Mouse (Mus musculus): ENCODE data around the gene Dynlt1b. TPM values are rescaled to one million over a fixed set of nuclear protein-coding genes. Genes with fewer than 3 reads are reported as not detected.
"Not testable (repeated sequence)": the region's sequence is repeated elsewhere in the genome, so short reads cannot be mapped to it uniquely, and the experiment has no call there.

Gene Dynlt1b
- 100 to 1,000 TPM; 170 to 195 TPM for polyA plus RNA-seq (2017; shearing (Covaris generic))

DNA sequence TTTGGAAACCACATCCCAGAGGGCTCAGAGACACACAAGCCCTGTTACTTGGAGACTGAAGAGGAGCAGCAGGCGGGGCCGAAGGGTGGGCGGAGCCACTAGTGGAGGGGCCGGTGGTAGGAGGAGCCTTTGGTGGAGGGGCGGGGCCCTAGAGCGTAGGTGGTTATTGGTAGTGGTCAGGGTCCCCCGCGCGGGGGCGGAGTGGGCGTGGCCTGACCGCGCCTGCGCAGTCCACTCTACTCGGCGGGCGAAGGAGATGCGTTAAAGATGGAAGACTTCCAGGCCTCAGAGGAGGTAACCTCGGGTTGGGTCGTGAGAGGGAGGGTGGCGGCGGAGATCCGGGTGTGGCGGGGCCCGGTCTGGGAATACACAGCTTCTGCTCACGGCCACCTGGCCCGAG is at the start of gene Dynlt1b:
Gene Dynlt1b (plus strand): TSS at position 168 of the 400 bp plus-strand sequence.
- ATAC-seq, result peak; percentile 93

DNA sequence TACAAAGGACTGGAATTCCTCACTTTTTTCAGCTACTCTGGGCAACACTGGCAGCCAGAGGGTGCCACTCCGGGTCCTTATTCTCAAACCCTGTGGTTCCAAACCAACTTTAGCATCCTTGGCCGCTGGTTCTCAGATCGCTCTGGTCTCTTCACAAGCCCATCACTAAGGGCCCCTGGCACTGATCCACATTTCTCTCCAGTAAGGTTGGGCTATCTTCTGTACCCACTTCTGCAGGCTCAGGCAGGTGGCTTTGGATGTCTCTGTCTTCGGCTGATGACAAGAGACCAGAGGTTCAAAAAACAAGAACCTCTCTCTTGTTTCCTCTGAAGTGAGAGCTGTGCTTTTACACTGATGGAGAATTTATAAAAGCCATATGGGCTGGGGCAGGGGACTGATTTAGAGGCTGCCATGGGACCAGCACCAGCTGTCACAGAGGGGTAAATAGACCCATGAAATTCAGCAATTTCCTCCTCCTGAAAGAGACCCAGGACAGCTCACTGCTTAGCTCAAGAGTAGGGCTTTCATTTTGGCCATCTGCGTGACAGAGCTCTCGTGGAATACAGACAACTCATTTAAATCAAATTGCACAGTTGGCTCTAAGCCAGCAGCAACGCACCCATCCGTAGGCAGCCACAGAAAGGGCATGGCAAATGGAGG is 49.6 kb upstream of the Dynlt1b start:
- ATAC-seq, result not testable (repeated sequence)

DNA sequence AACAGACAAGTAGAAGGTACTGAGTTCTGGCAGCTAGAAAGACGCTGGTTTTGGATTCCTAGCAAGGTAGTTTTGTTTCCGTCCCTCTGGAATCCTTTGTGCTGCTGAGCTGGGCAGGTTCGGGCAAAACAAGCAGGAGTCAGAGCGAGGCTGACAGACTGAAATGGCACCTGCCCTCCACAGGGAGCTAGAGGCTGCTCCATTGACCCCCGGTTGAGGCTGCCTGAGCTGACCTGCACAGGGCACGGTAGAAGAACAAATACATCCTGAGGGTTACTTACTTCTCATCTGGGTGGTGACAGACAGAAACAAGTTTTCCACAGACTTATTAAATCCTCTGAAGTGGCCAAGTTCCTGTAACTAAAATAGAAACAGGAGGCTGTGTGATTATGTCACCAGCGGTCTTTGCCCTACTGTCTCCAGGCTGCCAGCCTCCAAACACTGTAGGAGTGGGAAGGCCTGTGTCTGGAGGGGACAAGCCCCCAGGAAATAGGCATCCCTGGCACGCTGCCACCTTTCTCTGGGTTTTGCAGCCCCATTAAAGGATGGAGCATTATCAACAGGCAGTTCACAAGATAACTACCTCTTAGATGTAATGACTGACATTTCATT is 48.7 kb upstream of the Dynlt1b start:
- not testable (repeated sequence) for ATAC-seq

DNA sequence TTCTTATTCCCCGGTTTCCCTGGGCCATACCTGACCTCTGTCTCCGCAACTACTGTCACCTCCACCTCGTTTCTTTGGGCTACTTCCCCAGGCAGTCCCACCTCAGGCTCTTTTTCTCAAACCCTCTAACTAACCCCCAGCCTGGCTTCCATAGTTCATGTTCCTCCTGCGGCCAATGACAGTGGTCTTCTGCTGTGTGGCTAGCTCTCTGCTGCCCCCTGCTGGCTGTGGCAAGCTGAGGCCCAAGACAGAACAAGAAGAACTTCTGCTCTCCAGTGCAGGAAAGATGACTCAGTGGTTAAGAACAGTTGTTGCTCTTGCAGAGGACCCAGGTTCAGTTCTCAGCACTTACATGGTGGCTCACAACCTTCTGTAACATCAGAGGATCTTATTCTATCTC is 43.0 kb upstream of the Dynlt1b start:
- peak; percentile 77 for ATAC-seq

DNA sequence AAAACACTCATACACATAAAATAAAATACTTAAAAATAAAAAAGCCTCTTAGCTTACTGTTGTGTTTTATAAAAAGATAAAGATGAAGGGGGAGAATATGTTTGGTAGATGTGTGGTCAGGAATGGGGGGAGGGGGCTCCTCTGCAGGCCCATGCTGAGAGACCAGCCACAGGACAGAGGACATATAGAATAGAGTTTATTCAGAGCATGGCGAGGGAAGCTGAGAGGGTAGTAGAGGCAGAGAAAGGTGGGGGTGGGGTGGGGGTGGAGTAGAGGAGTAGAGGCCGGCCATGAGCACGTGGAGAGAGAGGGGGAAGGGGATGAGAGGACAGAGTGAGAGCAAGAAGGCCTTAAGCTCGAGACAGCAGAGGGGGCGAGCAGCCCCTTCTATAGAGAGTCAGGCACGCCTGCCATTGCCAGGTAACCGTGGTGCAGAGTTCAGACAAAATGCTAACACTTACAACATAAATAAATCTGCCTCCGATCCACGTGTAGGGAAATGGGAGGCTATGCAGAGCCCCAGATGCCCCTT is 42.5 kb upstream of the Dynlt1b start:
- not testable (repeated sequence) for ATAC-seq

DNA sequence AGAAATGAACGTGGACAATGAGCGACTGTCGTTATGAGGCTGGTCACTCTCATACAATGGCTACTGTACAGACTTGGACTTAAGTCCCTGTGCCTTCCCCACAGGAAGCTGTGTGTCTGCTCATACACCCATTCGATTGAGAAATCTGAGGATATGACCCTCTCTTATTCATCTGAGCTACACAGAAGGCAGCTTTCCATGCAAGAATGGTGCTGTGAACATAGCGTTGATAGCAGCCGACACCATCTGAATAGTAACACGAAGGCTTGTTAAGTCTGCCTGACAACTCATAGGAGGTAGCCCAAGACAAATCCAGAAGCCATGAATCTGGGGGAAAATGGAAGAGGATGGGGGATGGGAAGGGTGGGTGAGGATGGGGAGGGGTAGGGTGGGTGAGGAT is 40.4 kb upstream of the Dynlt1b start:
- peak; percentile 21 for ATAC-seq

DNA sequence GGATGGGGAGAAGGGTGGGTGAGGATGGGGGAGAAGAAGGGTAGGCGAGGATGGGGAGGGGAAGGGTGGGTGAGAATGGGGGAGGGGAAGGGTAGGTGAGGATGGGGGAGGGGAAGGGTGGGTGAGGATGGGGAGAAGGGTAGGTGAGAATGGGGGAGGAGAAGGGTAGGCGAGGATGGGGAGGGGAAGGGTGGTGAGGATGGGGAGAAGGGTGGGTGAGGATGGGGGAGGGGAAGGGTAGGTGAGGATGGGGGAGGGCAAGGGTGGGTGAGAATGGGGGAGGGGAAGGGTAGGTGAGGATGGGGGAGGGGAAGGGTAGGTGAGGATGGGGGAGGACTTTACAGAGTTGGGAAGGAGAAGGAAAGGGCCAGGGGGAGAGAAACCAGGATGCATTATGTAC is 39.2 kb upstream of the Dynlt1b start:
- ATAC-seq, result not testable (repeated sequence)

DNA sequence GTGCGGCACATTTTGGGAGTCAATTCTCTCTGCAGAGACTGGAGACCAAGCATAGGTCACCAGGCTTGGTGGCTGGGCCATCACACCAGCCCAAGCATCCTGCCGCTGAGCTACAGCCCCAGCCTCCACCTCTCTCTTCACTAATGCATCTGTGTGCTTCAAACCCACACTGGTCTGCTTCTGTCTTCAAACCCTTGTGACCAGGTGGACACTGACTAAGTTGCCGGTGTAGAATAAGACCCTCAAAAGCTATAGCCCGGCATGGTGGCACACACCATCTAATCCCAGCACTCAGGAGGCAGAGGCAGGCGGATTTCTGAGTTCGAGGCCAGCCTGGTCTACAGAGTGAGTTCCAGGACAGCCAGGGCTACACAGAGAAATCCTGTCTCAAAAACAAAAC is 38.2 kb upstream of the Dynlt1b start:
- ATAC-seq, result not testable (repeated sequence)

DNA sequence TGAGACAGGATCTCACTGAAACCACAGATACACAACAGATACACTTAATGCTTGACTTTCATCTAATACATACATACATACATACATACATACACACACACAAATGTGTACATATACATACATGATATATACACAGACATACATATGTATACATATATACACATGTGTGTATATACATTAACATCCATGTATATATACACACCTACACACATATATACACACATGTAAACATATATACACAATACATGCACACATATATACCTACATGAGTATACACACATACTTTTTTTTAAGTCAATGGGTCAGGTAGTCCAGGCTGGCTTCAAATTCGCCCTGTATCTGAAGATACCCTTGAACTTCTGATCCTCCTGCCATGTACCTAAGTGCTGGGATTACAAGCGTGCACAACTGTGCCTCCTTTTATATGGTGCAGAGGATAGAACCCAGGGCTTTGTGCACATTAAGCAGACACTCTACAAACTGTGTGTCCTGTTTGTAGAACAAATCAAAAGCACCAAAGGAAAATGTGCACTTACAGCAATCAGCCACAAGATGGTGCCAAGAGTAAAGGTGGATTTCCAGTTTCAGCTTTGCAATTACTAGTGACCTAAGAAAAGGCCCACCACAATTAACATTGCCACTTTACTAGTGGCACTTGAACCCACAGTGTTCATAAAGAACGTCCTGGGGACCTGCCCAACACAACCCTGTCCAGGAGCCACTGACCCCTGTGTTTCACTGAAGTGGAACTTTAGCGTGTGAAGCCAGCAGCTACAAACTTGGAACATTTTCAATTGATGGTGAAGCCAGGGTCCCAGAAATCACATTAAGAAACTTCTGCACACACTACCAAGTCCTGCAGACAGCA is 37.2 kb upstream of the Dynlt1b start:
- ATAC-seq, result peak; percentile 49

DNA sequence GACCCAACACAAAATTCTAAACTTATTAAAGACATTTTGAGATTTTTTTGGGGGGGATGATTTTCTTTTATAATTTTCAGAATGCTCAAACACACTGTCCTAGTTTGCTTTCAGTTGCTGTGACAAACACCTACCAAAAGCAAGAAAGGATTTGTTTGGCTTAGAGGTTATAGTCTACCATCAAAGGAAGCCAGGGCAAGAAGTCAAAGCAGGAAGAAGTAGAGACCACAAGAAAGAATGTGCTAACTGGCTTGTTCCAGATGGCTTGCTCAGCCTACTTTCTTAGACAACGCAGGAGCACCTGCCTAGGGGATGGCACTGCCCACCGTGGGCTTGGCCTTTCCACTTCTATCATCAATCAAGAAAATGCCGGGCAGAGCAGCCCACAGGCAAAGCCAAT is 31.8 kb upstream of the Dynlt1b start:
- peak; percentile 43 for ATAC-seq

DNA sequence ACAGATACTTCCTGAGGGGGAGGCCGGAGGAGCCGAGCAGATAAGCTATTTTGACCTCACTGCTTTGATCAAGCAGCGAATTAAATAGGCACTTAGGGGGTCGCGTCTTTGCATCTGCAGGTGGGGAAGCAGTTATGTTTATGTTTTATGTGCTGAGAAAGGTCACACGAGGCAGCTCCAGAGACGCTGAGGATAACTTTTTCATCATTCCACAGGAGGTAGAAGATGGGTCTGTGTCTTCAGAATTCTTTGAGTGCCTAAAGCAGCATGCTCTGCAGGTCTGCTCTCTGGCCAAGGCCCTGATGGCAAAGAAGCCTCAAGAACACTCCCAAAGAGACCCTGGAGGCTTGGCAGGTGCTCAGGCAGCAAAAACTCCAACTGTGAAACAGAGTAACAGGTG is 31.1 kb upstream of the Dynlt1b start:
- ATAC-seq, result not testable (repeated sequence)

DNA sequence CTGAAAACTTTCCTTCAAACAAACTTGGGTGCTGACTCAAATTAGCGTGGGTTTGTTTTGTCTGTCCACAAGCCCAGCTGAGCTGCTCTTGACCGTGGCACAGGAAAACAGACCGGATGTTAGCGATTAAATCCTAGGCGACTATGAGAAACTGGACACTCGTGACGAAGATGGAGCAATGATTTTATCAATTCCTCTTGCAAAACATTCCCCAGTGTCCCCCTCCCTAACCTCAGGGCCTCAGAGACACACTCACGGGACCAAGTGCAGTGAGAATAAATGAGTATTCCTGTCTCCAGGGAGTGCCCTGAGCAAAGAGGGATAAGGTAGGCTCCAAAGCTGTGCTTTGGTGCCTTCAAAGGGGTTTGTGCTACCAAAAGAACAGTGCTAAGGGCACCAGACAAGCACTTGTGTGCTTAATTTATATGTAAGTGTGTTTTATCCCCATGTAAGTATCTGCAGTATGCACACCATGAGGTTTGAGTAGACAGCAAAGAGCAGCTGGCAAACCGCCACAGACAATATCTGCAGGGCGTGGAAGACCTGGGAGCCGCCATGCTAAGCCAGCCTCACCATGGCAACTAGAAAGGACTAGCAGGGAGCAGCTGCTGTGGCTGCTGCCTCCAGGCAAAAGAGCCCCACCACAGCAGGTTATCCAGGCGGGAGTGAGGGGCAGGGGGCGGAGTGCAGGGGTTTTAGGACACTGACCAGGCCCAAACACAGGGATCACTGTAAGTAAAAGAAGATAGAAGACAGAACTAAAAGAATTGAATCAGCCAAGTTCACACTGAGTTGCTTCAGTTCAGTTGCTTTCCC is 30.4 kb upstream of the Dynlt1b start:
- ATAC-seq, result not testable (repeated sequence)

DNA sequence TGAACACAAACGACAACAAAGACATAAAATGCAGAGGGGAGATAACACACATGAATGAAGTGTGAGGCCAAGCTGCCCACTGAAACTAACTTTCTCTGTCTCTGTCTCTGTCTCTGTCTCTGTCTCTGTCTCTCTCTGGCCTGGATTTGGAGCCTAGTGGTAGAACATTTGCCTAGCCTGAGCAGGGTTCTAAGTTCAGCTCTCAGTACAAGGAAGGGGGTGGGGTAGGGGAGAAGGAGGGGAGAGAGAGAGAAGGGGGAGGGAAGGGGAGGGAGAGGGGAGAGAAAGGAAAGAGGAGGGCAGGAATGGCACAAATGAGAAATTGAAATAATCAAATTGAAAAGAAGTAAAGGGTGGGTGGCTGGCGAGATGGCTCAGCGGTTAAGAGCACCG is 29.8 kb upstream of the Dynlt1b start:
- not testable (repeated sequence) for ATAC-seq

DNA sequence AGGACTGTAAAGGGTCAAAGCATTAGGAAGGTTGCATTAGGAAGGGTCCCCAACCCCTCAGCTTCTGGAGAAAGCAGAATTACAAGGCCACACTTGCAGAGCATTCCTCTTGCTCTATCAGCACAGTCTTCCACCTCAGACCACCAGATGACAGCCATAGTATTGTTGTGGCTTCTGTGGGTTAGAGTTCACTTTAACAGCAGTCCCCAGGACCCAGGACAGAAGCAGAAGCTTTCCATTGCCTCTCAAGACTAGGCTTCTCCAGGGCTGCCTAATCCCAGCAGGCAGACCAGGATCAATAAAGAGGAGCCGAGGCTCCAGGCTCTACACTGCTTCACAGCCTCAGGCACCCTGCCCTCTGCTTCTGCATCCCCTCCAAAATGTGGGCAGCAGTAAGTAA is 25.4 kb upstream of the Dynlt1b start:
- ATAC-seq, result not testable (repeated sequence)

DNA sequence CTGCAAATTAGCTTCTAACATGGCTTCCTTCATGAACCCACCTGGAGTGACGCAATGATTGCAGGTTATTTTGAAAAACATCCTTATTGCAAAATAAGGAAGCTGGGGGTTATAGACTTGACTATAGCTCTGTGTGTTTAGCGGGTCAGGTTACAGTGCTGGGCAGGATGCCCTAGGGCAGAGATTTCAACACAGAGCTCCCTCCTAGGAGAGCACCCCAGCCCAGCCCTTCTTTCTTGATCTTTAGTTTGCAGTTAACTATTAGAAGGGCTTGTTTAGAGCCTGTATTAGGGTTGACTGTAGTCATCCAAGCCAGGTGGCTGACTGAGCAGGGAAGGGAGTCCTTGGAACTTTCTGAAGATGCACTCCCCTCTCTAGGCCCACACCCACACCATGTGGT is 22.9 kb upstream of the Dynlt1b start:
- not testable (repeated sequence) for ATAC-seq

DNA sequence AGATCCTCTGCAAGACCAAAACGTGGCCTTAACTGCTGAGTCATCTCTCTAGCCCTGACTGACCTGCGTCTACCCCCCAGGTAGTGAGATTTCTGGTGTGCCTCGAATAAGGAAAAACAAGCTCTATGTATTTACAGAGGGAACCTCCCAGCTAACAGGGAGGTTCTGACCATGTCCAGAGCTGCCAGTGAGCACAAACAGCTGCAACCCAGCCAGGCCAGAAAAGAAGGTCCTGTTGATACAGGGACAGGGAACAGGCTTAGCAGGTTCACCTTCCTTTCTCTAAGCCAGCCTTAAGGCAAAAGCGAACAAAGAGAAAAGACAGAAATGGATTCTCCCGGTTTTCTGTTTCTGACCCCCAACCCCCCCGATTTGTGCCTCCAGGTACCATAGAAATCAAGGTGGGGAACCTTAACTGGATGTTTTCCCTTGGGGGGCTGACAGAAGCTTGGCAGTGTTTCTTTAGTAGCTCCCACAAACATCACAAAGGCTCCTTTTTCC is 19.1 kb upstream of the Dynlt1b start:
- ATAC-seq, result not testable (repeated sequence)

DNA sequence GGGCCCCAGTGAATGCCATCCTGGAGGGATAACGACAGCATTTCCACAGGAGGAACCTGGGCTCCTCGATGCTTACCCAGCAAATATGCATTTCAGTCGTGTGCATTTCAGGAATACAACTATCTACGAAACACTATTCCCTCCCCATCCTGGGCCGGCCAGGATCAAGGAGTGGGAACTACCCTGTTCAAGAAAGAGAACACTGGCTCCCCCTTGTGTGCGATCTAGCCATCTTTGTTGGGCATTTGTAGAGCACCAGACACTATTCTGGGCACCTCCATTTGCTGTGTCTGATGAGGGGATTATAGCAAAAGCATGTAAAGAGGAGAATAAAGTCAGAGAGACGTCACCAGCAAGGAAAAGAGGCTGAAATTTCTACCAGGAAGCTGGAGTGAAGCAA is 12.8 kb upstream of the Dynlt1b start:
- ATAC-seq, result not testable (repeated sequence)

DNA sequence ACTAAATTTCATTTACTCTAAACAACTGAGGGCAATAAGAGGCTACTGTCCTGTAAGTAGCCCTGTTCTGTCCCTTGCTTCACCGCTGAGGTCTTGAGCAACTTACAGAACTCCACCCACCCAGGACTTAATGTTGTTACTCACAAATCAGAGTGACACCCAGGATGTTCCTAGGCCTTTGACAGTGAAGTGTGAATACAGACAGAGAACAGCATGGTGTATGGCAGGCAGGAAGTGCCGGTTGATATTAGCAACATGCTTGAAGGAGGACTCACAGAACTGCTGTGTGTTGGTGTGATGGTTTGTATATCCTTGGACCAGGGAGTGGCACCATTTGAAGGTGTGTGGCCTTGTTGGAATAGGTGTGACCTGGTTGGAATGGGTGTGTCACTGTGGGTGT is 9.4 kb upstream of the Dynlt1b start:
- not testable (repeated sequence) for ATAC-seq

DNA sequence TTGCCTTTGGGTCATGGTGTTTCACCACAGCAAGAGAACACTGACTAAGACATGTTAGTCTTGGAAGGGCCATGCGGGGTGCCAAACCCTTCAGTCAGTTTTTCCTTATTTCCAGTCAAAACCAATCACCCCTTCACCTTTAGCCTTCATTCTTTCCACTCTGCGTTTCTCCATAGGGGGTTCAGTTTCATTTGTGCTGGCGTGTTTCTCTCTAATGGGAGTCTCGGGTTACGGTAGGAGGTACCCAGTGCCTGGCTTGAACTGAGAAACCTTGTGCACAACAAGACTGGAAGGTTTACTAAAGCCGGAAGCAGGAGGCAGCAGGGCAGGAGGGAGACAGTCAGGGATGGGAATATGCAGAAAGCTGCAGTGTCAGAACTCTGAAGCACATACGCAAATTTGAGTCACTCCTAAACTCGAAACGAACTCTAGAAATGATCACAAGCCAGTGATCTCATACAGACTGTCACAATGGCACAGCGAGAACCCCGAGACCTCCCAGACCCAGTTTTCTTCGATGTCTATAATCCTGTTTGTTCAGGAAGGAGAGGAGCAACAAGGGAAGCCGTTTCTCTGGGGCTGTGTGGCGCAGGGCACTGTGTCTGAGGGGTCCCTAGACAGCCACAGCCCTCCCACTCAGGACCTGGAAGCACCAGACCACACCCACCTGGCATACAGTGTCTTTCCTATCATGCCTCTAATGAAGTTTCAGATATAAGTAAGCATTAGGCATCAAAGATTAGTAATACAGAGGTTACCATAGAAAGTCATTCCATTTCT is 8.2 kb upstream of the Dynlt1b start:
- not testable (repeated sequence) for ATAC-seq

DNA sequence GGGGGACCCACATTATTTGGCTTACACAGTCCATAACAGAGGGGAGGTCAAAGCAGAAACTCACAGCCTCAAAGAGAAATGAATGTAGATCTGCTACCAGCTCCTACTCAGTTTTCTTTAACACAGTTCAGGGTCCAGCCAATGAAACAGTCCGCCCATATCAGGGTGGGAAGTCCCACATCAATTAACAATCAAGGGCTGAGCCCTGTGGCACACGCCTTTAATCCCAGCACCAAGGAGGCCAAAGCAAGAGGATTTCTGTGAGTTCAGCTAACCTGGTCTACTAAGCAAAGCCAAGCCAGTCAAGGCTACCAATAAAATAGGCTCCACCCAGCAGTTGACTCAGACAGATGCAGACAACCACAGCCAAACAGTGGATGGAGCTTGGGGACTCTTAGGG is 7.5 kb upstream of the Dynlt1b start:
- not testable (repeated sequence) for ATAC-seq

DNA sequence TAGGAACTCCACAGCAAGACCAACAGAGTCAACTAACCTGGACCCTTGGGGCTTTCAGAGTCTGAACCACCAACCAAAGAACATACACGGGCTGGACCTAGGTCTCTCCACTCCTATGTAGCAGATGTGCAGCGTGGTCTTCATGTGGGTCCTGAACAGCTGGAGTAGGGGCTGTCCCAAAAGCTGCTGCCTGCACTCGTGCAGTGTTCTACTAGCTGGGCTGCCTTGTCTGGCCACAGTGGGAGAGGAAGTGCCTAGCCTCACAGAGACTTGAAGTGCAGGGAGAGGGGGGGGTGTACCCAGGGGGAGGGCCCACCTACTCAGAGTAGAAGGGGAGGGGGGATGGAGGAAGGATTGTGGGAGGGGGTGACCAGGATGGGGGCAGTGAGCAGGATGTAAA is 7.1 kb upstream of the Dynlt1b start:
- not testable (repeated sequence) for ATAC-seq

All from activated CD4-positive, CD25-positive, alpha-beta regulatory T cell, adult 4 months (primary cell).